Mouse (Mus musculus): Measurements from ENCODE around the gene Pcp4.

GRCm38 (mm10) chr16:96531029-96531428 lies 63.6 kb downstream of the Pcp4 start:
- no peak for TF ChIP-seq POLR2A (IDR thresholded peaks at IDR 0.05; ENCODE audit: extremely low read depth, insufficient read depth, low read length)
- no peak for TF ChIP-seq CTCF (IDR thresholded peaks at IDR 0.05; ENCODE audit: low read depth, low read length)

Data from liver, adult 2 months (tissue).